Mouse (Mus musculus) limb, embryonic 10.5 days (tissue): ENCODE data around the gene Drd3. TPM values are rescaled to one million over a fixed set of nuclear protein-coding genes. Genes with fewer than 3 reads are reported as not detected.

Experiments used
- DNase-seq: peaks from one replicate; pipeline ENCODE4 v3.0.0-alpha.2; 2017; ENCODE audit warnings: low spot score
- H3K27ac ChIP-seq: fragments of 300-500 bp; sonication (generic); 2 replicates; pipeline ENCODE4 v1.5.1; 2016; ENCODE audit warnings: mild to moderate bottlenecking
- H3K27me3 ChIP-seq: fragments of 300-500 bp; sonication (generic); 2 replicates; pipeline ENCODE4 v1.6.1; 2016; ENCODE audit warnings: low read depth, mild to moderate bottlenecking; ENCODE audit not compliant: poor library complexity, severe bottlenecking
- H3K36me3 ChIP-seq: fragments of 300-500 bp; sonication (generic); 2 replicates; pipeline ENCODE4 v1.6.1; 2016; ENCODE audit warnings: mild to moderate bottlenecking, moderate library complexity
- H3K4me1 ChIP-seq: fragments of 300-500 bp; sonication (generic); 2 replicates; pipeline ENCODE4 v1.6.1; 2016
- H3K4me3 ChIP-seq: fragments of 300-500 bp; sonication (generic); 2 replicates; pipeline ENCODE4 v1.5.1; 2016; ENCODE audit warnings: mild to moderate bottlenecking, moderate library complexity
- H3K9me3 ChIP-seq: fragments of 300-500 bp; sonication (generic); replicated peaks from 2 replicates; pipeline ENCODE4 v1.6.1; 2016; ENCODE audit warnings: mild to moderate bottlenecking
- WGBS: fragments of 180-500 bp; shearing (Covaris S2); methylation state at CpG from one replicate; pipeline ENCODE4 v1.1.7; 2016; 5-methylcytosine and 5-hydroxymethylcytosine counted together
- polyA plus RNA-seq: library from polyadenylated mRNA; unstranded; fragments of >200 nt; fragmentation: Nextera tagmentation; extraction: Ambion mirVana; gene quantifications from 2 replicates; pipeline ENCODE4 v1.2.1, GENCODE M21; 2016

The Drd3 gene
- polyA plus RNA-seq, 1 experiment from 2014 or later = not detected

GRCm38 (mm10) chr16:43740936-43741335 is 12.9 kb upstream of the Drd3 start:
- H3K4me3 ChIP-seq = no peak overlapping the region
- H3K27ac ChIP-seq = no peak overlapping the region
- no peaks in the 10 kb centered on the region for H3K36me3 ChIP-seq
- H3K27me3 ChIP-seq = no peaks in the 10 kb centered on the region
- no peak for DNase-seq
- no peaks in the 10 kb centered on the region for H3K4me1 ChIP-seq
- no peaks in the 10 kb centered on the region for H3K9me3 ChIP-seq
- 76% methylated on average over 2 of the region's 2 CpGs for WGBS

GRCm38 (mm10) chr16:43748424-43748823 is 5.4 kb upstream of the Drd3 start:
- Histone ChIP-seq H3K4me1 (no peaks in the 10 kb centered on the region), H3K9me3 (no peaks in the 10 kb centered on the region), H3K27ac (no peak overlapping the region), H3K4me3 (no peak overlapping the region), H3K36me3 (no peaks in the 10 kb centered on the region), H3K27me3 (no peaks in the 10 kb centered on the region)
- 77% methylated on average over 2 of the region's 2 CpGs for WGBS
- DNase-seq = no peak

GRCm38 (mm10) chr16:43752900-43753299 is 926 bp upstream of the Drd3 start:
- no peaks in the 10 kb centered on the region for H3K27me3 ChIP-seq
- no peak overlapping the region for H3K4me3 ChIP-seq
- 87% methylated on average over 8 of the region's 8 CpGs for WGBS
- no peaks in the 10 kb centered on the region for H3K9me3 ChIP-seq
- H3K36me3 ChIP-seq = no peaks in the 10 kb centered on the region
- DNase-seq = no peak
- no peak overlapping the region for H3K27ac ChIP-seq
- no peaks in the 10 kb centered on the region for H3K4me1 ChIP-seq

GRCm38 (mm10) chr16:43772358-43772757 is 18.5 kb downstream of the Drd3 start:
- H3K36me3 ChIP-seq = no peaks in the 10 kb centered on the region
- no peaks in the 10 kb centered on the region for H3K4me1 ChIP-seq
- DNase-seq = no peak
- no peak overlapping the region for H3K4me3 ChIP-seq
- no peaks in the 10 kb centered on the region for H3K27me3 ChIP-seq
- 76% methylated on average over 3 of the region's 3 CpGs for WGBS
- H3K9me3 ChIP-seq = no peaks in the 10 kb centered on the region
- no peak overlapping the region for H3K27ac ChIP-seq

- H3K9me3 ChIP-seq = no peaks in the 10 kb centered on the region
- no peak overlapping the region for H3K4me3 ChIP-seq
- no peaks in the 10 kb centered on the region for H3K4me1 ChIP-seq
- no peaks in the 10 kb centered on the region for H3K27me3 ChIP-seq
- H3K36me3 ChIP-seq = no peaks in the 10 kb centered on the region
- 97% methylated on average over 1 of the region's 1 CpGs for WGBS
- no peak for DNase-seq
- no peak overlapping the region for H3K27ac ChIP-seq
Observed at GRCm38 (mm10) chr16:43772766-43773165, 18.9 kb downstream of the Drd3 start.

- no peak for DNase-seq
- H3K36me3 ChIP-seq = no peaks in the 10 kb centered on the region
- H3K4me3 ChIP-seq = no peak overlapping the region
- no peaks in the 10 kb centered on the region for H3K9me3 ChIP-seq
- no peak overlapping the region for H3K27ac ChIP-seq
- H3K4me1 ChIP-seq = no peaks in the 10 kb centered on the region
- no peaks in the 10 kb centered on the region for H3K27me3 ChIP-seq
- WGBS = 91% methylated on average over 4 of the region's 4 CpGs
Observed at GRCm38 (mm10) chr16:43773506-43773905, 19.7 kb downstream of the Drd3 start.

GRCm38 (mm10) chr16:43776886-43777285 is 23.1 kb downstream of the Drd3 start:
- Histone ChIP-seq H3K4me1 (no peaks in the 10 kb centered on the region), H3K4me3 (no peak overlapping the region), H3K36me3 (no peaks in the 10 kb centered on the region), H3K27ac (no peak overlapping the region), H3K9me3 (no peaks in the 10 kb centered on the region), H3K27me3 (no peaks in the 10 kb centered on the region)
- DNase-seq = no peak
- 83% methylated on average over 3 of the region's 3 CpGs for WGBS

- Histone ChIP-seq H3K27ac (no peak overlapping the region), H3K27me3 (peaks cover 10% of the 10 kb centered on the region; the same call in 1 of the 2 replicates), H3K9me3 (no peaks in the 10 kb centered on the region), H3K4me1 (peaks cover 32% of the 10 kb centered on the region), H3K4me3 (no peak overlapping the region), H3K36me3 (no peaks in the 10 kb centered on the region)
- WGBS = 57% methylated on average over 4 of the region's 4 CpGs
- no peak for DNase-seq
Observed at GRCm38 (mm10) chr16:43799541-43799940, 45.7 kb downstream of the Drd3 start.

GRCm38 (mm10) chr16:43800119-43800721 is 46.4 kb downstream of the Drd3 start:
- peak; percentile 44 for DNase-seq
- Histone ChIP-seq H3K4me3 (peak overlapping the region; percentile 14; the same call in 1 of the 2 replicates), H3K27ac (0 out of 2 replicates have a peak overlapping the region, but pooled peaks have one; percentile 53), H3K27me3 (peaks cover 10% of the 10 kb centered on the region; the same call in 1 of the 2 replicates), H3K36me3 (no peaks in the 10 kb centered on the region), H3K9me3 (no peaks in the 10 kb centered on the region), H3K4me1 (peaks cover 32% of the 10 kb centered on the region)
- 10% methylated on average over 13 of the region's 13 CpGs for WGBS

GRCm38 (mm10) chr16:43801137-43801536 is 47.3 kb downstream of the Drd3 start:
- no peaks in the 10 kb centered on the region for H3K9me3 ChIP-seq
- no peak overlapping the region for H3K27ac ChIP-seq
- peaks cover 10% of the 10 kb centered on the region; the same call in 1 of the 2 replicates for H3K27me3 ChIP-seq
- 51% methylated on average over 3 of the region's 3 CpGs for WGBS
- H3K4me1 ChIP-seq = peaks cover 32% of the 10 kb centered on the region
- H3K36me3 ChIP-seq = no peaks in the 10 kb centered on the region
- no peak overlapping the region for H3K4me3 ChIP-seq
- no peak for DNase-seq

GRCm38 (mm10) chr16:43801791-43802307 is 48.0 kb downstream of the Drd3 start:
- DNase-seq = peak; percentile 85
- Histone ChIP-seq H3K36me3 (no peaks in the 10 kb centered on the region), H3K4me1 (peaks cover 32% of the 10 kb centered on the region), H3K9me3 (no peaks in the 10 kb centered on the region), H3K4me3 (peak overlapping the region; percentile 42), H3K27me3 (peaks cover 10% of the 10 kb centered on the region; the same call in 1 of the 2 replicates), H3K27ac (peak overlapping the region; percentile 75)
- WGBS = 2% methylated on average over 18 of the region's 18 CpGs

- no peak overlapping the region for H3K4me3 ChIP-seq
- 51% methylated on average over 5 of the region's 5 CpGs for WGBS
- H3K4me1 ChIP-seq = peaks cover 32% of the 10 kb centered on the region
- H3K9me3 ChIP-seq = no peaks in the 10 kb centered on the region
- peaks cover 10% of the 10 kb centered on the region; the same call in 1 of the 2 replicates for H3K27me3 ChIP-seq
- H3K27ac ChIP-seq = no peak overlapping the region
- DNase-seq = no peak
- no peaks in the 10 kb centered on the region for H3K36me3 ChIP-seq
Observed at GRCm38 (mm10) chr16:43802466-43802865, 48.6 kb downstream of the Drd3 start.

GRCm38 (mm10) chr16:43804364-43804763 is 50.5 kb downstream of the Drd3 start:
- no peaks in the 10 kb centered on the region for H3K9me3 ChIP-seq
- DNase-seq = no peak
- H3K36me3 ChIP-seq = no peaks in the 10 kb centered on the region
- peaks cover 7% of the 10 kb centered on the region; the same call in 1 of the 2 replicates for H3K27me3 ChIP-seq
- H3K27ac ChIP-seq = no peak overlapping the region
- WGBS = 95% methylated on average over 6 of the region's 6 CpGs
- no peak overlapping the region for H3K4me3 ChIP-seq
- H3K4me1 ChIP-seq = peaks cover 27% of the 10 kb centered on the region
